Mouse (Mus musculus) heart, postnatal 14 days (tissue): ENCODE measurements around the gene Msh5. TPM values are rescaled to one million over a fixed set of nuclear protein-coding genes. Genes with fewer than 3 reads are reported as not detected.
A peak's percentile ranks its signal among the peaks of the same experiment; 100 is the strongest.
"Not testable (repeated sequence)": the region's sequence is repeated elsewhere in the genome, so short reads cannot be mapped to it uniquely, and the experiment has no call there.

Experiments
- DNase-seq, 2 experiments: peaks; one replicate each; pipeline ENCODE4 v3.0.0; 2021 to 2022
- intact Hi-C: fragments of 180-260 bp; cut with DNase I; formaldehyde crosslinking; loops from one replicate; pipeline ENCODE4 v1.15.1; 2025
- total RNA-seq, 2 experiments: library from RNA; stranded (reverse); gene quantifications; 2 replicates each; pipeline ENCODE4 v1.2.3; 2021

Msh5 gene
- total RNA-seq, 2 experiments from 2014 or later = 1.6 to 2.0 TPM

DNA sequence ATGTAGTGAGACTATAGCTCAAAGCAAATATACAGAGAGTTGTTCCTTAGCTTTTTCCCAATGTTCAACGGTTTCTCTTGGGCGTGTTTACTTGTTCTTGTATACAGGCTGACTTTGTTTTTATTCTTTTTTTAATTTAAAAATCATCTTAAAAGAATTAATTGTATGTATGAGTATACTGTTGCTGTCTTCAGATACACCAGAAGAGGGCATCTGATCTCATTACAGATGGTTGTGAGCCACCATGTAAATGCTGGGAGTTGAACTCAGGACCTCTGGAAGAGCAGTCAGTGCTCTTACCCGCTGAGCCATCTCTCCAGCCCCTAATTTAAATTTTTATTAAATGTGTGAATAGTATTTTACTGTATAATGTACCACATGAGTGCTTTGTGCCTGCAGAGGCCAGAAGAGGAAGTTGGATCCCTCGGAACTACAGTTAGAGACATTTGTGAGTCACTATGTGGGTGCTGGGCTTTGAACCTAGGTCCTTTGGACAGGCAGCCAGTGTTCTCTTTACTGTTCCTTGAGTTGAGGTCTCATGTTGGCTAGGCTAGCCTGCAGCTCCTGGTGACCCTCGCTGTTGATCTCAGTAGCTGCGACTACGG, 39.1 kb downstream of the Msh5 start:
- intact Hi-C loops = no loop called here
- DNase-seq = no peak

DNA sequence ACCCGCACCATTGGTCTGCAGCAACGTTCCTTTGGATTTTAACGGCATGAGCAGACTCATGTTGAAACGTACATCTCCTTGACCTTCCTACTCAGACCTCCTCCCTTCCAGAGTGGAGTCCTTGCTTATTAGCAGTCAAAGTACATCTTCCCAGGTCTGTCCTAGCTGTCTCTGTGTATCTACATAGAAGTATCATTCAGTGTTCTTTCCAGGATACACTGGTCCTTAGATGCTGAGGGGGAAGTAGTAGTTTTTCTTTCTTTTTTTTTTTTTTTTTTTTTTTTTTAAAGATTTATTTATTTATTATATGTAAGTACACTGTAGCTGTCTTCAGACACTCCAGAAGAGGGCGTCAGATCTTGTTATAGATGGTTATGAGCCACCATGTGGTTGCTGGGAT, 40.6 kb downstream of the Msh5 start:
- intact Hi-C loops, DNase-seq: not testable (repeated sequence)

DNA sequence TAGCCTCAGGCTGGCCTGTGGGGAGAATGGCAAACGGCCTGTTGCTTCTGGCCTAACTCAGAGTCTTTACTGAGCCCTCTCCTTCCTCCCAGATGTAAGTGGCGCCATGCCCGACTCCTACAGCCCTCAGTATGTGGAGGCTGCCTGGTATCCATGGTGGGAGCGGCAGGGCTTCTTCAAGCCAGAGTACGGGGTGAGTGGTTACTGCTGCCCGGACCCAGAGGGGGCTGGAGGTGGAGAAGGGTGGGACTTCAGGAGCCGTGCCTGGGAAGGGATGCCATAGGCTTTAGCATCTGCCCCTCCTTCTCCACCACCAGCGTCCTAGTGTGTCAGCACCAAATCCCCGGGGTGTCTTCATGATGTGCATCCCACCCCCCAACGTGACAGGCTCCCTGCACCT, 41.4 kb downstream of the Msh5 start:
- intact Hi-C loops = no loop called here
- DNase-seq = no peak

DNA sequence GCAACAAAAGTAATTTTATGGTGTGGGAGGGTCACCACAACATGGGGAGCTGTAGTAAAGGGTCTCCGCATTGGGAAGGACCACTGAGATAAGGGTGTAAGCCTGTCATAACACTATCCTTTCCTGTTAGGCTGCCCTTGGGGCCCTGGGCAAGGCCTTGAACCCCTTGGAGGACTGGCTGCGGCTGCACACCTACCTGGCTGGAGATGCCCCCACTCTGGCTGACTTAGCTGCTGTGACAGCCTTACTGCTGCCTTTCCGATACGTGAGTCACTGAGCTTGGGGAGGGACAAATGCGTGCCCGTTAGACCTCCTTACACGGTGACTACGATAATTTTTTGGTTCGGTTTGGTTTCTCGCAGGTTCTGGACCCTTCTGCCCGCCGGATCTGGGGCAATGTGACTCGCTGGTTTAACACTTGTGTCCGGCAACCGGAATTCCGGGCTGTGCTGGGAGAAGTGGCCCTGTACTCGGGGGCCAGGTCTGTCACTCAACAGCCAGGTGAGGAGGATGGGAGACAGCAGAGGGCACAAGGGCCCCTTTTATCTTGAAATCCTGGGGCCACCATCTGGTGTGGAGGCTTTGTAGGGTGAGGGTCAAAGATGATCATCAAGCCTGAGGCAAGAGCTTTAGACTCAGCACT, 42.3 kb downstream of the Msh5 start:
- no peak for DNase-seq
- intact Hi-C loops = no loop called here

DNA sequence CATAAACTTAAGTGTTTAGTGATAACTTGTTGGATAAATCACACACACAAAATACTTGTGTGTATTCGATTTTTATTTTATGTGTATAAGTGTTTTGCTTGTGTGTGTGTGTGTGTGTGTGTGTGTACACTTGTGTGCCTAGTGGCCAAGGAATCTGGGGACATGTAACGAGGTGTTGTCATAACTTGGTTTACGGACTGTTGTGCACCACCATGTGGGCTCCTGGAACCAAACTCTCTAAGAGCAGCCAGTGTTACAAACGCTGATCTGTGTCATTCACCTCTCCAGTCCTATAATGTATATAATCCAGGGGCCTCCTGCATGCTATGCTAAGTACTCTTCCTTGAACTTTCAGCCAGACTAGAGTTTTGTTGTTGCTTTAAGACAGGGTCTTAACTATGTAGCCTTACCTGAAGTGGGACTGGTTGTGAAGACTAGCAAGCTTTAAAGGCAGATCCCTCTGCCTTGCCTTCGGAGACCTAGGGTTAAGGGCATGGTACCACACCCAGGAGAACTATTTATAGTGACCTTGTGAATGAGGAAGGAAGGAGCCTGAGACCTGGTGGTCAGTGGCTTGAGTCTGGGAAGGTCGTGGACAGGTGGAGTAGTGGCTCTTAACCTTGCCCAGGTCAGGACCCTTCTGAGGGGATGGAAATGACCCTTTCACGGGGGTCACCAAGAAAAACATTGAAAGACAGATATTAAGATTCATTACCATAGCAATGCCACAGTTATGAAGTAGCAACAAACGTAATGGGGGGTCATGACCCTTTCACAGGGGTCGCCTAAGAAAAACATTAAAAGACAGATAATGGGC, 43.3 kb downstream of the Msh5 start:
- no peak for DNase-seq
- intact Hi-C loops = no loop called here

DNA sequence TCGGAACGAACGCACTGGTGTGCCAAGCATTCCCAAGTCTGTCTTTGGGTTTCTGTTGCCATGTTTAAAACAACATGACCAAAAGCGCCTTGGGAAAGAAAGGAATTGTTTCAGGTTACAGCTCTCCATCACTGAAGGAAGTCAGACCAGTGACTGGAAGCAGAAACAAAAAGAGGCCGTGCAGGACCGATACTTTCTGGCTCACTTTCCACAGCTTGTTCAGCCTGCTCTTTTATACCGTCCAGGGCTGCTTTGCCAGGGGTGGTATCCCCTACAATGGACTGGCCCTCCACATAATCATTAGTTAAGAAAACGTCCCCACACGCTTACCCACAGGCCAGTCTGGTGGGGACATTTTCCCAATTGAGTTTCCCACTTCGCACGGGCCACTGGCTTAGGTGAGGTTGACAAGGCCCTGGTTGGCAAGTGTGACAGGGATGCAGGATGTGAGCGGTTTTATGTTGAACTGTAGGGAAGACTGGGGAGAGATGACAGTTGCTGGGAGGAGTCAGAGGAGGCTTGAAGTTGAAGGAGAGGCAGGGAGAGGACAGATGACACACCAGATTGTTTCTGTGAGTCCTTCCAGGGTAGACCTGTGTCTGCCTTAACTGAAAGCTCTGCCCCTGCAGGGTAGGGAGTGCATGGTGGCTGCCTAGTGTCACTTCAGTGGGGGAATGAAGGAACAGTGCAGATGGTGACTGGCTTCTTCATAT, 44.2 kb downstream of the Msh5 start:
- intact Hi-C loops = no loop called here
- no peak for DNase-seq

DNA sequence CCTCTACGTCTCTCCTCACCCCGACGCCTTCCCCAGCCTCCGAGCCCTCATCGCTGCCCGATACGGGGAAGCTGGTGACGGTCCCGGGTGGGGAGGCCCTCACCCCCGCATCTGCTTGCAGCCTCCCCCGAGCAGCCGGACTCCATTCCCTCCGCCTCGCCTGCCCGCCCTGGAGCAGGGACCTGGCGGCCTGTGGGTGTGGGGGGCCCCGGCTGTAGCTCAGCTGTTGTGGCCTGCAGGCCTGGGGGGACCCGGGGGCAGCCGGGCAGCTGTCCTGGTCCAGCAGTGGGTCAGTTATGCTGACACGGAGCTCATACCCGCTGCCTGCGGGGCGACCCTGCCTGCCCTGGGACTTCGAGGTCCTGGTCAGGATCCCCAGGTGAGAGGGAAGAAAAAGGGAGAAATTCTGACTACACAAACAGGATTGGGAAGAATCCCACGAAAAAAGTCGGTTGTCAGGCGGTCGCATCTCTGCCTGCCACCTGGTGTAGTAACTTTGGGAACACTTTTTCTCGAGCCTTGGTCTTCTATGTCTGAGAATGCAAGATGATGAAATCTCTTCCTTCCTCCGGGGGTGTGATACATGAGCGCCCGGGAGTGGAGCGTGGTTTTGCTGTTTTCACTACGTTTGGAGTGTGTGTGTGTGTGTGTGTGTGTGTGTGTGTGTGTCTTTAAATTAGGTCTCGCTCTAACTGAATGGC, 44.9 kb downstream of the Msh5 start:
- DNase-seq = peak in 1 of 2 experiments; percentile 23
- intact Hi-C loops = no loop called here

DNA sequence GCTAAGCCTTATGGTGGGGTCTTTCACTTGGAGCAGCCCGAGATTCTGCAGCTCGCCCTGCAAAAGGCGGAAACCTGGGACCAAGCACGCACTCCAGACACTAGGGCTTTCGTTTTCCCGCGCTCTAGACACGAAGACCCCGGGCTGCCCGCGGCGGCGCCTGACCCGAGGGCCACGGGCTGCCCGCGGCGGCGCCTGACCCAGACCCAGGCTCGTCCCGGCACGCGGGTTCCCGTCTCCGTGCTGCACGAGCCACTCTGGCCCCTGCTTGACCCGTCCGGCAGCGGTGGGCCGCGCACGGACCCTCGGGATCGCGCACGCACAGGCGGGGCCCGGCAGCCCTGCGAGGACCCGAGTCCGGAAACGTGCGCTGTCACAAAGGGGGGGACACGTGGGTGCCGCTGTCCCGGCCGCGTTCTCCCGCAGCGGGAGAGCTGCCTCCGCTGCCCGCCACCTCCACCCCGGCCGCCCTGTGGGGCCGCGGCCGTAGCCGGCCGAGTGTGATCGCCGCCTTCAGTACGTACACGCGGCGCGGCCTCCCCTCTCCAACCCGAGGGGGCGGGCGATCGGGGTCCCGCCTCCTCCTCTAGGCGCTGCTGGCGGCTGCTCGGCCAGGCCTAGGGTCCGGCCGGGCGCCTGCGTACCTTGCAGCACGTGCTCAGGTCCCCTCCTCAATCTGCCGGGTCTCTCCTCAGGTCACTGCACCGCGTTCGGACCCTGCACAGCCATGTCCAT, 45.7 kb downstream of the Msh5 start, which contains the start of gene Vars:
Gene Vars (plus strand): TSS at position 271 of the 735 bp plus-strand sequence.
- peak; percentile 89 to 91 for DNase-seq
- intact Hi-C loops = no loop called here

DNA sequence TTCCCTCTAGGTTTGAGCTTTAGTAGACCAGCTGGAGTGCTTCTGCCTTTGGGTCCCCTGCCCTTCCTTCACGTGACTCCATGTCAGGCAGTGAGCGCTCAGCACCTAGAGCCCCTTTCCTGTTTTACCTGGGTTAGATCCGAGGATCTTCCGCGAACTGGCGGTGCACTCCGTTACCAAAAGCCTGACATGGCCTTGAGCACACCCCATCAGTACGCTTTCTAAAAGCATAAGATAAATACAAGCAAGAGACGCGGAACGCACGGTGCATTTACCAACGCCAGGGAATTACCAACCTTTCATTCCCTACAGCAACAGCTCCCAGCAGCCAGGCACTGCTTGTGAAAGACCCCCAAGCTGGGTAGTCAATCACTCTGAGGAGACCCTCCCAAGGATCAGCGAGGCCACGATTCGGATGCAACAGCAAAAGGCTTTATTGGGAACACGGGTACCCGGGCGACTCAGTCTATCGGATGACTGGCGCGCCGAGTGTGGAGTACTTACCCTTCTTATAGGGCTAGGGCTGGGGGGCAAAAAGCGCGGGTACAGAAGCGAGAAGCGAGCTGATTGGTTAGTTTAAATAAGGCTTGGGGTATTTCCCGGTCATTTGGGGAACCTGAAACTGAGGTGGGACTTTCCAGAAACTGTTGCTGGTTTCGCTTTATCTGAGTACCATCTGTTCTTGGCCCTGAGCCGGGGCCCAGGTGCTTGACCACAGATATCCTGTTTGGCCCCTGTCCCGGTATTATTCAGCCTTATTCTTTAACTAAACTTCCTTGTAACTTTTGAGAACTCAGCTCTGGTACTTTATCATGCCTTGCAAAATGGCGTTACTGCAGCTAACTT, 46.5 kb downstream of the Msh5 start:
- intact Hi-C loops, DNase-seq: not testable (repeated sequence)

DNA sequence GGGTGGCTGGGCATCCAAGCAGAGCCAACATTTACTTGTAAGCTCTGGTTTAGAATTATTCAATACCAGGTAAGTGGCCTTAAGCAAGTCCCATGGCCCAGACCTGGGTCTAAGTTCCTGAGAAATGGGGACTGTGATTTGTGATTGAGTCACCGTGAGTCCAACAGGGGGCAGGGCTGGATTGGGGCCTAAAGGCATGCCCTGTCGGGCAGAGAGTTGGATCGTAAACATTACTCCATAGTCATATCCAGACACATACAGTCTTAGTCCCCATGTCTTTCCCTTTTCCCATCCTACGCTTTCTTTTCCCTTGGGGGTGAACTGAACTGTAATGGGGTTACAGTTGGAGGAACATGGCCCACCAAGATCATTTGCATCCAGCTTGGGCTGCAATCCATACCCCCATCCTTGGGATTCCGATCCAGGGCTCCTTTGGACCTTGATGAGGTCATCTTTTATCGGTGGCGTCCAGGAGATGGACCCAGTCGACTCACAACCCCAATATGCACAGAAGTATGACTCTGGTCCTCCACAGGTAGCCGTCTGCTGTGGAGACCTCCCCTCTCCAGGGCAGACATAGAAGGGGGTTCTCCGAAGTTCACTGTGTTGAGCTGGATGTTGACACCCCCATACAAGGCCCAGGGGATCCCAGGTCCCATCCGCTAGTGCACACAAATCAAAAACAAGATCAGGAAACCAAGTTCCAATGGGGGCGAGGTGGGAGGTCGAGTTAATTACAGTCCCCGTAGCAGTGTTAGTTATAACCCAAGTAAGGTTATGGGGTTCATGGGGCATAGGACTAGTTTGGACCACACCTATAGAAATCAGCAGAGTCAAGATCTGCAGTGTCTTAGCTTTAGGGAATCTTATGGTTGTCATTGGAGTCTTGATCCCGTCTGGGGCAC, 47.8 kb downstream of the Msh5 start:
- DNase-seq = no peak
- intact Hi-C loops = no loop called here

DNA sequence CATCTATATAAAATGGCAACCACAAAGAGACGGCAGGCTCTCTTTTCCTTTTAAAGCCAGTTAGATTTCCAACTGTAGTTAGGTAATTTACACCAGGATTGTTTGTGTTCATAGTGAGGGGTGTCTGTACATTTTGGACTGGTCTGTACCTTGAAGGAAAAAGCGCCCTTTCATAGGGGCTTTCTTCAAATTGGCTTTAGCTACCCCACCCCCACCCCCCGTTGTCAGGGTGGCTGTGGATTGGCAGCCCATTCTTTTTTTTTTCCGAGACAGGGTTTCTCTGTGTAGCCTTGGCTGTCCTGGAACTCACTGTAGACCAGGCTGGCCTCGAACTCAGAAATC, 49.4 kb downstream of the Msh5 start:
- intact Hi-C loops = no loop called here
- DNase-seq = no peak

DNA sequence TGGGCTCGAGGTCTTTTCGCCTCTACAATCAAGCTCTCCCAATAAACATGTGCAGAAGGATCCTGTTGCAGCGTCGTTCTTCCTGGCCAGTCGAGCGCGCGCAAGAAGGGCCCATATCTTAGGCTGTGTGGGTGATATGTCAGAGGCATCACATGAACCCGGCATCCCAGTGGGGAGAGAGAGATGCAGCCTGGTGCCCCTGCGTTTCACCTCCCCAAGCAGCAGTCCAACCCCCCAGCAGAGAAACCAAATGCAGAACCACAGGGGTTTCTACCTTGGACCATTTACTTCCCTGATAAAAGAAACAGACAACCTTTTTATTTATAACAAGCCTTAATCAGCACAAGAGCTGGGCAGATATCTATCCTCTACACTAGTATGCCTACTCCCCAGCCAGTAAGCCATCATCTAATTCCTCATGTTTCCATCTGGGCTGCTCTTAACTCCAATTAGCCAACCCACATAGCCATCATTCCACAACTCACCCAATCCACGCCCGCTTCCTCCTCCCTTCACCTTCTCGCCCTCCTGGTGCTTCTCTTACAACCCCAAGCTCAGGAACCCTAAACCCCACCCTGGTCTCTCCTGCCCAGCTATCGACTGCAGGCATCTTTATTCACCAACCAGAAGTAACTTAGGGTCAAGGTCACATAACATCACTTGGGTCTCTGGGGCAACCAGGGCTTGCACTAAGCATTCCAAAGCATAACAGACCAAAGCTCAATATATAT, 50.0 kb downstream of the Msh5 start:
- intact Hi-C loops = no loop called here
- no peak for DNase-seq

DNA sequence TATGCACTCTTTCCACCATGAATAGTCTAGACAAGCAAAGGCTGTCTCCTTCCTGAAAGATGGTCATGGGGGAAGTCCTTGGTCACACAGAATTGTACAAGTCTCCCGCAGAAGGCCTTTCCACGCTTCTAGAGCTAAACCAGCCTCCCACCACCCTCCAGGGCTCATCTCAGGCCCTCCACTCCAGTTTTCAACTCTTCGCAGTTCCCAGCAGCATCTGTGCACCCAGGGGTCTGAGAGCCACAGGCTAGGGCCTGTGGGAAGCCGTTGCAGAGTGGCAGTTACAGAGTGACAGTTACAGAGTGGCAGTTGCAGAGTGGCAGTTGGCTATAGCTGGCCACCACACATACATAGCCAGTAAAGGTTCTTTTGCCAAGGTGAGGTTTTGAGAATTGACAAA, 50.6 kb downstream of the Msh5 start:
- DNase-seq, intact Hi-C loops: not testable (repeated sequence)

DNA sequence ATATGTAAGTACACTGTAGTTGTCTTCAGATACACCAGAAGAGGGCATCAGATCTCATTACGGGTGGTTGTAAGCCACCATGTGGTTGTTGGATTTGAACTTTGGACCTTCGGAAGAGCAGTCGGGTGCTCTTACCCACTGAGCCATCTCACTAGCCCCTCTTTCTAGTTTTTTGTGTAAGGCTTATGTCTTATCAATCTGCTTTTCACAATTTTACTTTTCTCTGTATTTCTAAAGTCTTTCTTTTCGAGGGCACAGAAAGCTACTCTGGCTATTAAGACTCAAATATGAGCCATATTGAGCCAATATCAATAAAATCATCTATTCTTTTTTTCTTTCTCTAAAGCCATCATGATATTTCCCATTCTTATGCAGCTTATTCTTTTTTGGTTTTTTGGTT, 51.4 kb downstream of the Msh5 start:
- intact Hi-C loops = not testable (repeated sequence)

DNA sequence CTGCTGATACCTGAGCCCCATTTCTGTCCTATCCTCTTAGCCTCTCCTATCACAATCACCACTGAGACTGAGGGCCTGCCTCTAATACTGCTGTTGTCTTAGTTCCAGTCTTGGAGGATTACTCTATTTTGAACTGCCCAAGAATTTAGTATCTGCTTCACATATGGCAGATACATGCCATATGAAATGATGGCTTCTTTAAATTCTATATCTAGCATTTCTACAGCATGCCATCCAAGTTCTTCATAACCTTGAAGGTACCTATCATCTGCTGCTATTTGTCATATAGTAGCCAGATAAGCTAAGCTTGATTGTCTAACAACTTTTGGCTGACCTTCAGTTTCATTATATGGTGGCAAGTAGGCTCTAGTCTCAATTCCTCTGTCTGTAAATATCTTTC, 51.8 kb downstream of the Msh5 start:
- DNase-seq = no peak
- intact Hi-C loops = no loop called here

More for the DNA sequence above, 51.4 kb downstream of the Msh5 start:
- not testable (repeated sequence) for DNase-seq

DNA sequence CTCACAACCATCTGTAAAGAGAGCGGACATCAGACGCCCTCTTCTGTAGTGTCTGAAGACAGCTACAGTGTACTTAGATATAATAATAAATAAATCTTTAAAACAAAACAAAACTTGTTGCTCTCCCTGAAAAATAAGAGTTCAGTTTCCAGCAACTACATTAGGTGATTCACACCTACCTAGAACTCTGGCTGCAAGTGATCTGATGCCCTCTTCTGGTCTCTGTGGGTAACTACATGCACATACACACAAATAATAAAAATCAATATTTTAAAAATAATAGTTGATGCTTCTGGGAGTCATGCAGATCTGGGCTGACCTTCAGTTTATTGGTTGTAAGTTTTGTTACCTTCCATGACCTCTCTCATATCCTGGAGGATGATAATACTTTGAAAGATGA, 62.3 kb downstream of the Msh5 start:
- intact Hi-C loops = loop anchor here (5.0 kb wide), 2 partner anchors 72 to 132 kb away; partner anchors contain the start of genes Nelfe, Skiv2l and Slc44a4
- no peak for DNase-seq

DNA sequence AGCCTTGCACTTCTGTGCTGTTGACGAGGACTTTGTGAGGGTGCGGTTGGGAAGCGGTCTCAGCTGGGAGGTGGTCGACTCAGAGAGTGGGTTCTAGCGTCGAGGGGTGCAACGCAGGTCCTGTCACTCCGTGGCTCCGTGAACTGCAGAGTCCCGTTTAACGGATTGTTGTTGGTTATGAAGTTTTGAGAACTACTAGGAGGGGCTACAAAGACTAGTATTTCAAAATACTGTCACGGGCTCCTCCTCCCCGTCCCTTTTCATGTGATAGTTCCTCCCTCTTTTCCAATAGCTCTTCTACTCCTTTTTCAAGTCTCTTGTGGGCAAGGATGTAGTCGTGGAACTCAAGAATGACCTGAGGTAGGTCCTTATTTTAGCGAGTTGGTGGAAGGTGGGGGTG, 64.2 kb downstream of the Msh5 start:
- intact Hi-C loops = loop anchor here (5.0 kb wide), 2 partner anchors 70 to 130 kb away; partner anchors contain the start of genes Nelfe, Skiv2l and Slc44a4

More for the DNA sequence above, 64.2 kb downstream of the Msh5 start:
- DNase-seq = no peak
